Mouse (Mus musculus): ENCODE measurements around the gene Osbpl3.

- TF ChIP-seq GATA1 (IDR thresholded peaks at IDR 0.05; ENCODE audit: low read length) (no peak), TAL1 (IDR thresholded peaks at IDR 0.05; ENCODE audit: low read length) (no peak)
Observed at GRCm38 (mm10) chr6:50412174-50412573, 43.8 kb downstream of the Osbpl3 start.
